Mouse (Mus musculus) midbrain, postnatal 0 days (tissue): Measurements from ENCODE around the gene Hsh2d. TPM values are rescaled to one million over a fixed set of nuclear protein-coding genes. Genes with fewer than 3 reads are reported as not detected.
A peak's percentile ranks its signal among the peaks of the same experiment; 100 is the strongest.

ENCODE experiments used
- ATAC-seq: fragments of 200-750 bp; cut with Nextera tagmentation; 2 replicates; pipeline ENCODE4 v1.8.0; 2017; ENCODE audit warnings: moderate number of reproducible peaks, mild to moderate bottlenecking, moderate TSS enrichment, moderate library complexity; ENCODE audit not compliant: low FRiP score
- DNase-seq: peaks from one replicate; pipeline ENCODE4 v3.0.0-alpha.2; 2015; ENCODE audit warnings: low spot score
- H3K27ac ChIP-seq: fragments of 300-500 bp; sonication (generic); 2 replicates; pipeline ENCODE4 v1.5.1; 2014; ENCODE audit warnings: low read depth, mild to moderate bottlenecking, low read length, mixed read lengths
- H3K27me3 ChIP-seq: fragments of 300-500 bp; sonication (generic); 2 replicates; pipeline ENCODE4 v1.6.1; 2014; ENCODE audit warnings: low read length, control low read depth, mixed read lengths; ENCODE audit not compliant: insufficient read depth
- H3K36me3 ChIP-seq: fragments of 300-500 bp; sonication (generic); 2 replicates; pipeline ENCODE4 v1.6.1; 2014; ENCODE audit warnings: low read length, control low read depth, mixed read lengths; ENCODE audit not compliant: insufficient read depth
- H3K4me1 ChIP-seq: fragments of 300-500 bp; sonication (generic); 2 replicates; pipeline ENCODE4 v1.6.1; 2014; ENCODE audit warnings: mild to moderate bottlenecking, control low read depth, antibody characterized with exemption, low read length, mixed read lengths; ENCODE audit not compliant: insufficient read depth
- H3K4me2 ChIP-seq: fragments of 300-500 bp; sonication (generic); 2 replicates; pipeline ENCODE4 v1.6.1; 2014; ENCODE audit warnings: low read depth, mild to moderate bottlenecking, low read length, mixed read lengths; ENCODE audit not compliant: poor library complexity, severe bottlenecking
- H3K4me3 ChIP-seq: fragments of 300-500 bp; sonication (generic); 2 replicates; pipeline ENCODE4 v1.5.1; 2014; ENCODE audit warnings: low read depth, mild to moderate bottlenecking, low read length, moderate library complexity
- H3K9ac ChIP-seq: fragments of 300-500 bp; sonication (generic); replicated peaks from 2 replicates; pipeline ENCODE4 v1.6.1; 2014; ENCODE audit warnings: mild to moderate bottlenecking, low read length, moderate library complexity, mixed read lengths; ENCODE audit not compliant: poor library complexity, severe bottlenecking
- H3K9me3 ChIP-seq: fragments of 300-500 bp; sonication (generic); 2 replicates; pipeline ENCODE4 v1.6.1; 2016; ENCODE audit warnings: low read length, control low read depth
- CTCF ChIP-seq: IDR thresholded peaks from 2 replicates; pipeline ENCODE4 v1.5.1; 2016; ENCODE audit warnings: antibody characterized with exemption, mild to moderate bottlenecking
- WGBS: fragments of 180-500 bp; shearing (Covaris S2); extraction: QIAGEN DNeasy Blood & Tissue Kit; methylation state at CpG from one replicate; pipeline ENCODE4 v1.1.7; 2014; 5-methylcytosine and 5-hydroxymethylcytosine counted together
- polyA plus RNA-seq: library from polyadenylated mRNA; unstranded; fragments of >200 nt; fragmentation: Nextera tagmentation; extraction: Ambion mirVana; gene quantifications from 2 replicates; pipeline ENCODE4 v1.2.1, GENCODE M21; 2015
- total RNA-seq: library from RNA; depleted of rRNA; stranded (reverse); fragments of >200 nt; gene quantifications from 2 replicates; pipeline ENCODE4 v1.2.3, GENCODE M21; 2014; rRNA removed

Hsh2d gene
- total and polyA plus RNA-seq, 2 experiments from 2014 or later, result 0.55 TPM; not detected in 1

GRCm38 (mm10) chr8:72222656-72223055 is 33.2 kb downstream of the Hsh2d start:
- TF ChIP-seq CTCF, result no peak
- Histone ChIP-seq H3K9me3 (no peaks in the 10 kb centered on the region), H3K4me3 (no peak overlapping the region), H3K27ac (no peak overlapping the region), H3K36me3 (peaks cover 10% of the 10 kb centered on the region; the same call in 1 of the 2 replicates), H3K4me1 (peaks cover 8% of the 10 kb centered on the region), H3K4me2 (no peak overlapping the region), H3K9ac (no peak overlapping the region), H3K27me3 (no peaks in the 10 kb centered on the region)
- 93% methylated on average over 5 of the region's 5 CpGs for WGBS
- ATAC-seq (no peak), DNase-seq (no peak)

DNA sequence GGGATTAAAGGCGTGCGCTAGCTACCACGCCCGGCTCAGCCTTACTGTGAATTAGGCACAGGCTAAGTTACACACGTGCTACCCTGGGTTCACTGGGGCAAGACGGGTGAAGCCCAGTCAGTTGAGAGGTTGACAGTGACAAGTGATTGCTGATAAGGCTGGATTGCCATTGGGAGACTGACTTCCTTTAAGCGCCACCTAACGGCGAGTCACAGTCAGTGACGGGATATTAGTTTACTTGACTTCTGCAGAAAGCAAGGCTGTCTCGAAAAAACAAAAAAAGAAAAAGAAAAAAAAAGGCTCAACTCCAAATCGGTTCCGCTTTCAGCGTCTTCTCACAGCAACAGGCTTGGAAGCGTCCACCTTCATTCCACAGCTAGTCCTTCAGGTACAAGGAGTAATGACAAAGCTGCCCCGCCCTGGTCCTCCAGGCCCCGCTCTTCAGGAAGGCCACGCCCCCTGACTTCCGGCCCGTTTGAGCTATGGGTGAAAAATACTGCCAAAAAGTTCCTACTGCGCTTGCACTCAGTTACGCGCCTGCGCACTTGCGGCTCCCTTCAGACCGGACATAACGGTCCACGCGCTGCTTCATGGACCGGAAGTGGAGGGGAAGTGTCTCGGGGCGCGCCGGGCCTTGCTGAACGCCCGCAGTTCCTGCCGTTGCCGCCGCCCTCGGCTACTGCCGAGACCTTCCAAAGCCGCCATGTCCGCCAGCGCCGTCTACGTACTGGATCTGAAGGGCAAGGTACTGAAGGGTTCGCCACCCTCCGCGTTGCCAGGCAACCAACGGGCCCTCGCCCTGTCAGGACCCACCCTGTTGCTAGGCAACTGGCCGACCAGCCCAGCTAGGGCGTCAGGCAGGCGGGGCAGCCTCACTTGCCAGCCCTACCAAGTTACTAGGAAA is 50.3 kb downstream of the Hsh2d start, which contains the start of gene Ap1m1:
Gene Ap1m1 (plus strand): TSS at position 520 of the 904 bp plus-strand sequence.
- TF ChIP-seq CTCF, result peak; percentile 87
- H3K27ac ChIP-seq, result peak within 1 kb of the TSS; percentile 93
- no peaks in the 10 kb centered on the region for H3K9me3 ChIP-seq
- H3K4me2 ChIP-seq, result peak within 1 kb of the TSS; percentile 92
- ATAC-seq (peak; percentile 96), DNase-seq (peak; percentile 100)
- peak within 1 kb of the TSS; percentile 75 for H3K4me3 ChIP-seq
- H3K4me1 ChIP-seq, result peaks cover 13% of the 10 kb centered on the region; the same call in 1 of the 2 replicates
- WGBS, result under 1% methylated on average over 54 of the region's 54 CpGs
- 0 out of 2 replicates have a peak, but pooled peaks cover 3% of the 10 kb centered on the region for H3K36me3 ChIP-seq
- no peaks in the 10 kb centered on the region for H3K27me3 ChIP-seq
- peak within 1 kb of the TSS; percentile 85 for H3K9ac ChIP-seq

DNA sequence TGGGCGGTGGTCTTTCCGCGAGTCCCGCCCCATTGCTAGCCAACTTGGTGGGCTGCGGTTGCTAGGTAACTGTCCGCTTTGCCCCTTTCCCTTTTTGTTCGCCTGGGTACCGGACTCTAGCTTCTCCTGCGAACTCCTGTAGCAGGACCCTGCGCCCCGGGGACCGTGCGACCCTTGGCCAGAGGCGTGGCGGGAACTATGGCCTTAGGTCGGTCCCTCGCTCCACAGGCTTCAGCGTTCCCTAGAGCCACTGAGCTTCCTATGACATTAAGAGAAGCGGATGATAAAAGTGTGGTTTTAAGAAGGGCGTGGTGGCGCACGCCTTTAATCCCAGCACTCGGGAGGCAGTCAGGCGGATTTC is 50.9 kb downstream of the Hsh2d start:
- no peaks in the 10 kb centered on the region for H3K9me3 ChIP-seq
- TF ChIP-seq CTCF, result no peak
- H3K27me3 ChIP-seq, result no peaks in the 10 kb centered on the region
- peak overlapping the region; percentile 75 for H3K4me3 ChIP-seq
- no peak for ATAC-seq
- peak overlapping the region; percentile 85 for H3K9ac ChIP-seq
- no peak for DNase-seq
- H3K4me1 ChIP-seq, result peaks cover 13% of the 10 kb centered on the region; the same call in 1 of the 2 replicates
- H3K27ac ChIP-seq, result peak overlapping the region; percentile 93
- H3K36me3 ChIP-seq, result 0 out of 2 replicates have a peak, but pooled peaks cover 3% of the 10 kb centered on the region
- under 1% methylated on average over 24 of the region's 24 CpGs for WGBS
- peak overlapping the region; percentile 92 for H3K4me2 ChIP-seq

- Histone ChIP-seq H3K36me3 (peaks cover 3% of the 10 kb centered on the region; the same call in 1 of the 2 replicates), H3K4me3 (peak overlapping the region; percentile 75), H3K9ac (peak overlapping the region; percentile 85), H3K9me3 (no peaks in the 10 kb centered on the region), H3K27me3 (no peaks in the 10 kb centered on the region), H3K4me1 (peaks cover 13% of the 10 kb centered on the region; the same call in 1 of the 2 replicates), H3K4me2 (peak overlapping the region; percentile 92), H3K27ac (no peak overlapping the region)
- DNase-seq (no peak), ATAC-seq (no peak)
- 63% methylated on average over 7 of the region's 7 CpGs for WGBS
- TF ChIP-seq CTCF, result no peak
Observed at GRCm38 (mm10) chr8:72240951-72241350, 51.5 kb downstream of the Hsh2d start.

GRCm38 (mm10) chr8:72242226-72242625 is 52.8 kb downstream of the Hsh2d start:
- TF ChIP-seq CTCF, result no peak
- Histone ChIP-seq H3K4me2 (no peak overlapping the region), H3K4me1 (peaks cover 13% of the 10 kb centered on the region; the same call in 1 of the 2 replicates), H3K9ac (0 out of 2 replicates have a peak overlapping the region, but pooled peaks have one; percentile 13), H3K27ac (no peak overlapping the region), H3K36me3 (peaks cover 15% of the 10 kb centered on the region; the same call in 1 of the 2 replicates), H3K27me3 (no peaks in the 10 kb centered on the region), H3K9me3 (no peaks in the 10 kb centered on the region), H3K4me3 (no peak overlapping the region)
- DNase-seq (no peak), ATAC-seq (no peak)
- WGBS, result 95% methylated on average over 1 of the region's 1 CpGs

DNA sequence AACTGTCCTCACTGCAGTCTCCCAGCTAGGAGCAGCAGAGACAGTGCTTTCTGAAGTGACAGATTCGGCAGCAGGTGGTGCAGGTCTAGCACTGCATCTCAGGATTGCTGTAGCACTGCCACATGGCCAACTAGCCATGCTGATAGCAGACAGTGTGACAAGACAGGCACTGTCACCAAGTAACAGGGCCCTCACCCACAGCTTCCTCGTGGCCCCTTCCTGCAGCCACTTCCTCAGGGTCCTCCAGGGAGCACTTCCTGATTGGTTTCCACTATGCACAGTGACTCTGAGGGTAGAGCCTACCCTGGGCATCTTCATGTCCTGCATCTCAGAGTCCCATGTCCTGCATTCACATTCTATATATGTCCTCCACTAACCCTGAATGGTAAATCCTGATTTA is 55.2 kb downstream of the Hsh2d start:
- H3K4me3 ChIP-seq, result no peak overlapping the region
- DNase-seq (no peak), ATAC-seq (no peak)
- H3K9ac ChIP-seq, result no peak overlapping the region
- no peak overlapping the region for H3K4me2 ChIP-seq
- no peak for TF ChIP-seq CTCF
- H3K36me3 ChIP-seq, result peaks cover 15% of the 10 kb centered on the region; the same call in 1 of the 2 replicates
- no peaks in the 10 kb centered on the region for H3K27me3 ChIP-seq
- H3K4me1 ChIP-seq, result peaks cover 13% of the 10 kb centered on the region; the same call in 1 of the 2 replicates
- WGBS, result 94% methylated on average over 2 of the region's 2 CpGs
- no peaks in the 10 kb centered on the region for H3K9me3 ChIP-seq
- H3K27ac ChIP-seq, result no peak overlapping the region

Other genes with a start within 250 kb of the Hsh2d start
- 18.1 and 28.2 TPM in 2 replicates for gene Zfp961, start 238.6 kb upstream of the Hsh2d start, total RNA-seq
- gene Zfp961, start 238.6 kb upstream of the Hsh2d start, polyA plus RNA-seq, result 12.5 and 13.4 TPM in 2 replicates
- 0.19 TPM in 1 of 2 replicates, not detected in the other for gene Cyp4f18, start 180.0 kb upstream of the Hsh2d start, total RNA-seq
- gene Cyp4f18, start 180.0 kb upstream of the Hsh2d start, polyA plus RNA-seq, result 0.44 and 0.49 TPM in 2 replicates
- gene Olfr372, start 148.4 kb upstream of the Hsh2d start, total RNA-seq, result not detected in 2 replicates
- not detected in 2 replicates for gene Olfr372, start 148.4 kb upstream of the Hsh2d start, polyA plus RNA-seq
- gene Olfr373, start 106.5 kb upstream of the Hsh2d start, total RNA-seq, result not detected in 2 replicates
- gene Olfr373, start 106.5 kb upstream of the Hsh2d start, polyA plus RNA-seq, result not detected in 2 replicates
- gene Olfr374, start 82.6 kb upstream of the Hsh2d start, total RNA-seq, result not detected in 2 replicates
- not detected in 2 replicates for gene Olfr374, start 82.6 kb upstream of the Hsh2d start, polyA plus RNA-seq
- gene Tpm4, start 54.7 kb upstream of the Hsh2d start, total RNA-seq, result 82.1 and 108 TPM in 2 replicates
- 87.5 and 91.5 TPM in 2 replicates for gene Tpm4, start 54.7 kb upstream of the Hsh2d start, polyA plus RNA-seq
- gene Rab8a, start 28.4 kb upstream of the Hsh2d start, total RNA-seq, result 32.9 and 43.0 TPM in 2 replicates
- gene Rab8a, start 28.4 kb upstream of the Hsh2d start, polyA plus RNA-seq, result 66.7 and 66.9 TPM in 2 replicates
- not detected in 2 replicates for gene Cib3, start 23.2 kb downstream of the Hsh2d start, total RNA-seq
- not detected in 2 replicates for gene Cib3, start 23.2 kb downstream of the Hsh2d start, polyA plus RNA-seq
- not detected in 2 replicates for gene Gm11034, start 24.0 kb downstream of the Hsh2d start, total RNA-seq
- gene Gm11034, start 24.0 kb downstream of the Hsh2d start, polyA plus RNA-seq, result not detected in 2 replicates
- gene Fam32a, start 30.1 kb downstream of the Hsh2d start, total RNA-seq, result 113 and 116 TPM in 2 replicates
- 91.6 and 92.5 TPM in 2 replicates for gene Fam32a, start 30.1 kb downstream of the Hsh2d start, polyA plus RNA-seq
- gene Ap1m1, start 50.4 kb downstream of the Hsh2d start, total RNA-seq, result 81.8 and 97.2 TPM in 2 replicates
- gene Ap1m1, start 50.4 kb downstream of the Hsh2d start, polyA plus RNA-seq, result 252 and 260 TPM in 2 replicates
- 2.4 and 3.9 TPM in 2 replicates for gene Gm10282, start 115.6 kb downstream of the Hsh2d start, total RNA-seq
- gene Gm10282, start 115.6 kb downstream of the Hsh2d start, polyA plus RNA-seq, result 9.0 and 10.2 TPM in 2 replicates
- 5.3 and 7.8 TPM in 2 replicates for gene Klf2, start 129.4 kb downstream of the Hsh2d start, total RNA-seq
- gene Klf2, start 129.4 kb downstream of the Hsh2d start, polyA plus RNA-seq, result 9.8 and 10.5 TPM in 2 replicates
- gene Eps15l1, start 231.8 kb downstream of the Hsh2d start, total RNA-seq, result 65.7 and 66.4 TPM in 2 replicates
- 51.3 and 51.9 TPM in 2 replicates for gene Eps15l1, start 231.8 kb downstream of the Hsh2d start, polyA plus RNA-seq